Mouse (Mus musculus) monocyte, adult 5-6 weeks (primary cell): ENCODE results near the gene Fam172a. TPM values are rescaled to one million over a fixed set of nuclear protein-coding genes. Genes with fewer than 3 reads are reported as not detected.

Experiments
- ATAC-seq: fragments of 153-309, 156-312 bp; replicated peaks from 2 replicates; pipeline ENCODE4 v1.8.0; 2017; ENCODE audit warnings: mild to moderate bottlenecking; ENCODE audit not compliant: low TSS enrichment, insufficient number of reproducible peaks, severe bottlenecking, poor library complexity, low FRiP score
- total RNA-seq: library from RNA; stranded (forward); fragments of 200-1000, 200-491, 200-594 nt; gene quantifications from 3 replicates; pipeline ENCODE4 v1.2.3, GENCODE M21; 2017

The Fam172a gene
- total RNA-seq, 1 experiment from 2014 or later: 46.9 TPM

DNA sequence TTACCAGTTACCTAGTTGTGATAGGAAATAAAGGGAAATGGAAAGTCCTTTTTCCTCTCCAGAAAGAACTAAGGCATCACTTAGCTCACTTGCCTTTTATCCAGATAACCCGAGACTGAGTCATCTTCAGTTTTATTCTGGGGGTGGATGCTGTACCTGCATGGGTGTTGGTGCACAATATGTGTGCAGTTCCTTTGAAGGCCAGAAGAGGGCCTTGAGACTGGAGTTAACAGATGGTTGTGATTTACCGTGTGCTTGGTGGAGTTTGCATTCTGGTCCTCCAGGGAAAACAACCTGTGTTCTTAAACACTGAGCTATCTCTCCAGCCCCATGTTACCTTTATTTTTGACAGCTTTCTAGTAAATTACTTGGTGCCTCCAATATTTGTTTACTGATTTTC is 392.5 kb downstream of the Fam172a start:
- ATAC-seq: no peak

DNA sequence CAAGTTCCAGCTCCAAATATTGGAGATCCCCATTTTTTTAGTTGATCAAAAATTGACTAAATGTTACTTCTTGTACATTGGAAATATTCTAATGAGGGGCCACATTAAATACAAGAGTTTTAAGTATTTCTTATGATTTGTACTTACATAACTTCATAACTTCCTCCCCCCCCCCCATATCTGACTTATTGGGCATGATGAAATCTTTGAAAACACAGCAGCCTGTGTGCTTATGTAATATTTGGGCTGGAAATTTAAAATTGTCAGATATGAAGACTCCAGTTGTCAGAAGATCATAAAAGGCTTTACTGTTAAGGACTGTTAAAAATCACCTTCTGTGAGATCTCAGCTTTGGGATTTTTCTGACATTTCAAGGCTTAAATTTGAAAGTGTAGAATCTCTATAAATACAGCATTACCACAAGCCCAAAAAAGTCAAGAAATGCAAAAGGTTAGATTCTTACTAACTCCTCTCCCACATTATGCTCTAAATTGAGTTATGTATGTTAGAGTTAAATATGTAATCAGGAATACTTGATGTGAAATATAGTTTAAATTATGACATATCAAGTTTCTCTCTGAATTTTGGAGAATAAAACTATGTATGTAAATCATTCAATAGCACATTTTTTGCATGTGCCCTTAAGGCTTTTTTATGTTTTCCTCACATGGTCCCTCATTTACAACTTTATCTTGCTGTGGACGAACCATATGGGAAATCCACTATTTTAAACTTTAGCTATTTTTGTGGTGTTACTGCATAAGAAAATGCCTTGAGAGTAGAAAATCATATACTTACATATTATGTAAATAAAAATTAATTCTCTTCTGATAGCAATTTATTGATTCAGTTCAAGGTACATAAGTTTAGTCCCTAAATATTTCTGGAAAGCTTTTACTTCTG is 393.5 kb downstream of the Fam172a start:
- ATAC-seq: no peak

DNA sequence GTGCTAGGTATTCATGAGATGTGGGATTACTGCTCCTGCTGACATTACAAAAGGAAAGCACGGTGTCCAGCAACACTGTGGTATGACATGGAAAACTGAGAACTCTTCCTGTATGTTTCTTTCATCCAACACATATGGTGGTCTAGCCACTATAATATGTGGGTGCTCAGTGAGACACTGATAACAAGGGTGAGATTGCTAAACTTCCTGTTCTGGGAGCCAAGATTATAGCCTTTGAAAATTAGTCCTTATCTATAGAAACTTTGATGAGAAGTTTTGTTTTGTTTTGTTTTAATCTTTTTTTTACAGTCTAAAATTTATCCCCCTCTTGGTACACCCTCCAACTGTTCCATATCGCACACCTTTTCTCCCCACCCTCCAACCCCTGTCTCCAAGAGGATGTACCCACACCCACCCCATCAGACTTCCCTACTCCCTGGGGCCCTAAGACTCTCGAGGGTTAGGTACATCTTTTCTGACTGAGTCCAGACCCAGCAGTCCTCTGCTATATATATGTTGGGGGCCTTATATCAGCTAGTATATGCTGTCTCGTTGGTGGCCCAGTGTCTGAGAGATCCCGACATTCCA is 397.1 kb downstream of the Fam172a start:
- no peak for ATAC-seq

DNA sequence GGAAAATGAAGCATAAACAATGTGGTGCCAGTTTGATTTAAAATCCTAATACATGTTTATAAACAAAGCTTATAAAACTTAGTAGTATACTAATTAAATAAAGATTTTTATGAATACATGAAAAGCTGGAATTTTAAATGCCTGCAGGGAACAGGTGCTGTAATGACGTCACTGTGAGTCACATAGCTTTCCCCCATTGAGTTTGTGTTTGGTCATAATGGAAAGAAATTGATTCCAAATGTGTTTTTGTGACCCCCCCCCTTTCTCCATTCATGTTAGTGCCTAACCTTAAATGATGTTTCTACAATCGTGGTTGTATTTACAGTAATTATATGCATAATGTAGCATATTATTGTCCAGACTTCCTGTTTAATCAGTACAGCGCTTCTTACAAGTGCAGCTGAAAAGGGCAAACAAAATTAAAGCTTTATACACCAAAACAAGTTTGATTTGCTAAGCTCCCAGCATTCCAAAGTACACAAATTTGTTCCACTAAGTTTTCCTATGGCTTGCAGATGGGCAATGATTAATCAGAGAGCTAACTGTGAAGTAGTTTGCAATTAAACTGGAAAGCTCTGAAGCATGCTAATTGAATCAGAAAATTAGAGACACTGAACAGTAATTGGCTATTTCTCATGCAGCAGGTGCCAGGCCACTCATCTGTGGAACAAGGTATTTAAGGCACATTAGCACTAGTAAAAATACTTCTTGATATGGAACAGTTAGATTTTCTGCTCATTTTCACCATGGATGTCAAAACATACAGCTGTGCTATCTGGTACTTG is 398.1 kb downstream of the Fam172a start:
- no peak for ATAC-seq

DNA sequence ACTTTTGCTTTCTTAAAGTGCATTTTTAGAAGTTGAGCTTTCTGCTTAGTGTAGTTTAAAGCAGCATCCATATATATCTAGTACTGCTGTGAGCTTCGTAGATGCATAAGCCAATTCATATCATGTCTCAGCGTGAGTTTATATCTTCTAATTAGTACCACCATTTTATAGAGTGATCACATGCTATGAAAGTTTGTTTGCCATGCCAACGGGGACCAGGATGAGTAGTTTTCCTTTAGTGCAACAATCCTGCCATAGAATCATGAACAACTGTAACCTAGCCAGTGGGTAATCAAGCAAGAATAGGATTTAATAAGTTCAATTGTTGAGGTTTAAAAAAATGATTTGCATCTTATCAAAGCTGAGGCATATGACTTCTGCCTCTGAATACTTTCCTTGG is 398.8 kb downstream of the Fam172a start:
- ATAC-seq: no peak

DNA sequence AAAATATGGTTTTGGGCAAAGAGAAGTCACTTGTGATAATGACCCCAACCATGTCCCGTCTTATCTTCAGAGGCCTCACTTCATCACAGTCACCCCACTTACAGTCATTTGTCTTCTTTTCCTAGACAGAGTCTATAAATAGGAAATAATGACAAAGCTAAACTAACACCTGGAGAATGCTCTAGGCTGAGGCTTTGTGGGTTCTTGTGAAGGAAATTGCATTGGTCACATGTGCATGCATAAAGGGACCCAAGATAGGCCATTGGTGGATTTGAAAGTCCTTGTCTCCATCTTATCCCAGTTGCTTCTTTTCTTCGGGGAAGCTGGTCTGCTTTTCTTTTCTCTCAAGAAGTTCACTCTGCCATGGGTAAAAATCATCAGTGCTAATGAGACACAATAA is 400.5 kb downstream of the Fam172a start:
- ATAC-seq: no peak

DNA sequence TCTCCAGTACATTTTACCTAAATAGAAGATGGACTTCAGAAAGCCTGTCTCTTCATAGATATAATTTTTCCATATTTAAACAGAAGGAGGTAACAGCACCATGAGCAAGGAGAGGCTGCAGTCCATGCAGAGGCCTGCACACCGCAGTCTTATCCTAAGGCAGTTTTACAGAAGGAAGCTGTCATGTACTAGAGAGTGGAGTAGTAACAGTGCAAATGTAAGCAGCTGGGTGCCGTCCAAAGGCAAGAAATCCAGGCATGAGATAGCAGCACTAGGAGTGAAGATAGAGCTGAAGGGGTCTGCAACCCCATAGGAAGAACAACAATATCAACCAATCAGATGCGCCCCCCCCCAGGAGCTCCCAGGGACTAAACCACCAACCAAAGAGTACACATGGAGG is 403.0 kb downstream of the Fam172a start:
- ATAC-seq: no peak

DNA sequence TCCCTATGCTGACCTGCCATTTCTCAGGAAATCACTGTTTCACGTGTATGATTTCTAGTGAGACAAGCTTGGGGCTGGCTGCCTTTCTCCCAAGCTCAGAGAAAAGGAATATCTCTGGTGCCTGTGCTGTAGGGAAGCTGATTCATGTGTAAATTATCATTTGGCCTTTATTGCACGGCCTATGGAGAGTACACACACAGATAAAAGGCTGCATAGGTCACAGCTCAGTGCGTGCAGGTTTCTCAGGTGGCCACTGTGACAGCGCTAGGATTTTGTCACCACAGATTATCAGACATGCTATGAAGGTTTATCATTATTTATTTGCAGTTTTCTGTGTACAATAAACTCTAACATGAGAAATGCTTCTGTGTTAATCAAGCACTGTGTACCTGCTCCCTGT is 408.8 kb downstream of the Fam172a start:
- no peak for ATAC-seq

DNA sequence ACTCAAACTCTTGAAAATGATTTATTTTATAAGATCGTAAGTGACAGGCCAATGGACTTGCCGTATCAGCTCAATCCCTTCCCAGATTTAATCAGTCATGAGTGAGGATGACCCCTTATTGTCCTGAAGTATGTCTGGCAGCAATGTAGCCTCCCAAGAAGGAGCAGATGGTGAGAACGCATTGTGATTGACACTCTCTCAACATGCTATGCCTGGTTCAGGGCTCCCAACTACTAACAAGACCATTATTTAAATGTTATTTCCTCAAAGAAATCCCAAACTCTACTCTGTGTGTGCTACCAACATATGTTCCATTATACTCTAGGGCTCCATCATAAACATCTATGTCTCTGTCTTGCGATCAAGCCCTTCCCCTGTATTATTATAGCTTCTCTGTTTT is 412.1 kb downstream of the Fam172a start:
- no peak for ATAC-seq

DNA sequence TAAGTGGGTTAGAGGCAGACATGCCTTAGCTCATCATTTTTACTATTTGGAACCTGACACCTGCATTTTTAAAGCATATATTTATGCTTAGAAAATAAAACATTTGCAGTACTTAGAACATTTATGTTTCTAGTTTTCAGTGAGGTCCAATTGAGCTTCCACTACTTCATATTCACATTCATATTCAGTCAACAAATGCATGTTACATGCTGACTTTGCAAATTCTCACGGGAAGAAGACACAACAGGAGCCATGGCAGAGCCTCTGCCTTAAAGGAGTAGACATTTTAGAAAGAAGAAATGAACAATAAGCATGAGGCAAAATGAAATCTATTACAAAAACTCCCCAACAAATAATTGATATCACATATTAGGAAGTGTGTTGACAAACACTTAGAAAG is 416.9 kb downstream of the Fam172a start:
- ATAC-seq: no peak

DNA sequence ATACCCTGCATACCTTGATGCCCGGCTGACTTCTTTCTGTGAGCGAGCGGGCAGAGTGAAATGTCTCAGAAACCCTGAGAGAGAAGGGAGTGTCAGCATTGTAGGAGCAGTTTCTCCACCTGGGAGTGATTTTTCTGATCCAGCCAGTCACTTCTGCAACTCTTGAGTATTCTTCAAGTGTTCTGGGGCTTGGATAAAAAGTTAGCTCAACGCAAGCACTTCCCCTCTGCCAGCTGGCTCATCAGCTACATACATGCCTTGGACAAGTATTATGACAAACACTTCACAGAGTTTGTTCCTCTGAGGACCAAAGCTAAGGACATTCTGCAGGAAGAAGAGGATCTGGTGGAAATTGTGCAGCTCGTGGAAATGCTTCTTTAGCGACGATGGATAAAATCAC is 420.2 kb downstream of the Fam172a start:
- ATAC-seq: no peak

DNA sequence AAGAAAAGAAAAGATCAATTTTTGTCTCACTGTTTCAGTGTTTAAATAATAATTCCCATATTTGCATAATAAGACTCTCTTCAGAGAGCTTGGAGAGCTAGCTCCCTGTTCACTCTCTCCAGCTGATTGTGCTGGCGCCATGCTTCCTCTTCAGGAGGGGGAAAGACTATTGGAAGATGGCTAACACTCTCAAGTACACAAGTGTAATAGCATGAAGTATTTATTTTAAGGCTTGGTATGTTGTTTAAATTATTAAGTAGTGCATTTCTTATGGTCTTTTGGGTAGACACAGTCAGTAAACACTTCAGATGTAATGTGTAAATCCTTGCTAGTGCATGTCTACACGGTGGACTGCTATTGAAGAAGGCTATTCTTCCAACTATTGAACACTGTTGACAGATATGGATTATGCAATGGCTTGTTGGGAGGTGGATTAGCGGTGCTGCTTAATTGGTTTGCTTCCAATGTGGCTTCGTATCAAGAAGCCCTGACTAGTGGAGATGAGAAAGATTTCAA is 422.1 kb downstream of the Fam172a start:
- ATAC-seq: no peak

DNA sequence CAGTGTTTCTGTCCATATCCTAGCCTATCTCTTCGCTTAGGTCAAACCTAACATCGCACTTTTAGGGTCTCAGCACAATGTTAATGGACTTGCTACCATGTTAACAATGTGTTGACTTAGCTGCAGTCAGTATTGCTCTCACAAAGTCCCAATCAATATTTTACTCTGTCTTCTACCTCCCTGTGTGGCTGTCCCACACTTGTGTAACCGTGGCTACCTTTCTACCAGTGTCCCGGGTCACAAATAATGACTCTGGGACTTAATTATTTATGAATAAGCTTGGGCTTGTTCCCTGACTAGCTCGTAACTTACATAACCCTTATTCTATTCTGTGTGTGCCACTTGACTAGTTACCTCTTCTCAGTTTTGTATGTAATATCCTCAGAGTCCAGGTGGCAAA is 455.6 kb downstream of the Fam172a start:
- no peak for ATAC-seq

DNA sequence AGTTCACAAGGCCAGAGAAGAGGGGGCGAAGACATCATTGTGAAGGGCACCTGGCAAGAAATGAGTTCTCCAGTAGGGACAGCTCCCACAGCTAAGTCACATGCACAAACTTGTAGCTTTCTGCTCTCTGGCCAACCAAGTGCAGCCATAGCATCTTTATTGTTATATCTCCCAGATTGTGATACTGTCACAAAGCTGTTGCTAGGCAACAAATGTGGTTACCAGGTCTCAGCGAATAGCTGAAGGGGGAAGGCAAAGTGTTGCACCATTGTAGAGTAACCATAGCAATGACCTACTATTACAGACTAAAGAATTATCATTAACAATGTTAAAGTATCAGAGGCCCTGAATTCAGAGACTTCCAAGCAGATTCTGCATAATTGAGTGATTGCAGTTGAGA is 460.3 kb downstream of the Fam172a start:
- no peak for ATAC-seq

DNA sequence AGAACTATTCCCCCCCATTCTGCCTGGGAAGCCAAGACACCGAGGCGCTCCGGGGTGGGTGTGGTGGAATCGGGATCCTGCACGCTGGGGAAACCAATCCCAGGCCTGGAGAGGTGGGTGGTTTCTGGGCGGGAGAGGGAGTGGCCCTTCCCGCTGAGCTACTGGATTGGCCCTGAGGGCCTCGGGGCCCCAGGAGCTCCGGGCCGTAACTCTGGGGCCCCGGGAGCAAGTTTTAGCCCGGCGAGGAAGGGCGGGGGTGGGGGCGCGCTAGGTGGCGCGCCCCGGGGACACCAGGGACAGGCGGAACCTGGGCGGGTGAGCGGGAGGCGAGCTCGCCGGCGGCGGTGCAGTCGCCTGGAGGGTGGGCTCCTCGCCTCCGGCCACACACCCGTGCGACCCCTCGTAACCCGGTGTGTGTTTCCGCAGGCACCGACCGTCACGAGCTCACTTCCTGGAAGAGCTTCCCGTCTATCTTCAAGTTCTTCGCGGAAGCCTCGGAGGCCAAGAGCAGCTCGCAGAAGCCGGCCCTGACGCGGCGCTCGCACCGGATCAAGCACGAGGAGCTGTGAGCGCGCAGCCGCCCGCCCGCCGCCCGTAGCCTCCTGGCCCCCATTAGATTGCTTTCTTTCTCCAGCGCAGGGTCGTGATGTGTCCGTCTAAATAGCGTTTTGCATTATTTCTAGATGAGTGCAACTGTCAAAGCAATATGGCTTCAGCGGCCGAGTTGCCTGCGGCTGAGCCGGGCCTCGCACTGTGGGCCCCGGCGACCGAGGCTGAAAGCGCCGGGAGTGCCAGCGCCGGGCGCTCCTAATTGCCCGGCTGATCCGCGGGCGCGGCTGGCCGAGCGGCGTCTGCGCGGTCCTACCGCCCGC is 461.5 kb downstream of the Fam172a start:
- ATAC-seq: no peak

DNA sequence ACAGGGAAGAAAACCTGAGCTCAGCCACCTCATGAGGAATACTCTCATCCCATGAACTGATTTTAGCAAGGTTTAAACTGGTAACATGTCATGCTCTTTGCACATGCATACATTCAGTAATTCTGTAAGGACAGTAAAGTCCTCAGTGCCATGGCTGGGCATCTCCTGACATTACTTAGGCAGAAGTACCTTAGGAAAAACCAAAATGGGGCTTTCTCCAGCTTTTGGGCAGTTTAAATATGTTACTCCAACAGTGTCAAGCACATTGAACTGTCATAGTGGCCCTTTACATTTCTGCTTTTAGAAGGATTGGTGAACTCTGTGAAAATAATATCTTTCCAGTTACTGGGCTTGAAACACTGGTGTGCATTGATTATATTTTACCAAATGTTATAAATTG is 463.1 kb downstream of the Fam172a start:
- no peak for ATAC-seq

DNA sequence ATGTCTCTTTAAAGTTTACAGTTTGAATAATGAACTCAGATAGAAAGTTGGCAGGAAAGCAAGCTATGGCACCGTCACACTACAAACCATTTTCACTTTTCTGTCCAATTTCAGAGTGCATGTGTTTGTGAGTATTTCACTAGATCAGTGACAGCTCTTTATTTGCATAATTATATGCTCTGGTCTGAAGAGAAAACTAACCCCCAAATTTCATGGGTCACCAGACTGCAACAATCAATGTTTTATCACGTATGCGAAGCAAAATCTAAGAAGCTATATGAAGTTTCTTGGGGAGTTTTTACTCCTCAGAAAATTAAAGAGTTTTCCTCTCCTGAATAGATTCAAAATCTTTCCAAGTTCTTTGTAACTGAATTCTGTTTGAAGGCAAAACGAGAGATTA is 466.3 kb downstream of the Fam172a start:
- ATAC-seq: no peak

DNA sequence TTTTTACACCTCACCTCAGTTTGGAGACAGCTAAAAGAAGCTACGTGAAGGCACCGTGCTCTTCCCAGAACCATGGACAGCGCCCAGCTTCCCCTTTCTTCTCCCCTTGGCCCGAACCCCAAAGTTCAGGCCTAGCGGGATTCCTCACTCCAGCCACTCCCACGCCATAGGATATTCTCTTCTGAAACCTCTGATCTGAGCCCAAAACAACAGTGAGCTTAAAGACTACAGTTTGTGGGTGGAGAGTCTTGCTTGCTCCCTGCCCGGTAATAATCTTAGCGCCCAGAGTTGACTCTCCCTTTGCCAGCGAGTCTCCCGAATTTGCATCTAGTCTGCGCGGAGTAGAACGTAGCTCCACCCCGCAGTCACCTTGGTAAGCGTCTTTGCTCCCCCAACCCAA is 469.5 kb downstream of the Fam172a start:
- ATAC-seq: no peak
